Mouse (Mus musculus) bone marrow, adult 2 months (tissue): Measurements from ENCODE around the gene Rpl18. TPM values are rescaled to one million over a fixed set of nuclear protein-coding genes. Genes with fewer than 3 reads are reported as not detected.

Source experiments
- H3K27ac ChIP-seq: fragments of 200-500 bp; 2 replicates; pipeline ENCODE4 v1.5.1; 2012; ENCODE audit warnings: low read depth, mild to moderate bottlenecking, control low read depth, inconsistent platforms, low read length; ENCODE audit not compliant: control insufficient read depth, poor library complexity, insufficient read depth
- H3K4me1 ChIP-seq: fragments of 200-500 bp; 2 replicates; pipeline ENCODE4 v1.6.1; 2011; ENCODE audit warnings: low read length; ENCODE audit not compliant: control insufficient read depth, insufficient read depth
- H3K4me3 ChIP-seq: fragments of 200-500 bp; replicated peaks from 2 replicates; pipeline ENCODE3; 2011; ENCODE audit warnings: mild to moderate bottlenecking, low read depth, low read length, control low read depth; ENCODE audit not compliant: control insufficient read depth
- CTCF ChIP-seq: fragments of 200-500 bp; IDR thresholded peaks from 2 replicates; pipeline ENCODE4 v1.5.1; 2011; ENCODE audit warnings: low read length, control low read depth; ENCODE audit not compliant: control insufficient read depth, insufficient read depth
- POLR2A ChIP-seq: fragments of 200-500 bp; IDR thresholded peaks from 2 replicates; pipeline ENCODE4 v1.6.1; 2011; ENCODE audit warnings: low read depth, mild to moderate bottlenecking, control low read depth, low read length, borderline replicate concordance; ENCODE audit not compliant: control insufficient read depth
- WGBS: fragments of 180-500 bp; shearing (Covaris S2); methylation state at CpG from one replicate; pipeline ENCODE4 v1.1.7; 2018; 5-methylcytosine and 5-hydroxymethylcytosine counted together
- polyA plus RNA-seq: library from polyadenylated mRNA; stranded (reverse); fragments of >200 nt; gene quantifications from 2 replicates; pipeline ENCODE4 v1.2.4, GENCODE M21; 2011; ENCODE audit warnings: low replicate concordance; ENCODE audit not compliant: missing spikeins, insufficient read depth, insufficient read length

Gene Rpl18
- polyA plus RNA-seq, 1 experiment, result 916 TPM

- TF ChIP-seq POLR2A, result no peak
- TF ChIP-seq CTCF, result no peak
- H3K27ac ChIP-seq, result no peak overlapping the region
- no peak overlapping the region for H3K4me3 ChIP-seq
- 86% methylated on average over 11 of the region's 11 CpGs for WGBS
- peaks cover 2% of the 10 kb centered on the region; the same call in 1 of the 2 replicates for H3K4me1 ChIP-seq
These were observed 12.9 kb upstream of the Rpl18 start for GRCm38 (mm10) chr7:45702316-45702715.

GRCm38 (mm10) chr7:45702809-45703520, 12.3 kb upstream of the Rpl18 start:
- H3K4me3 ChIP-seq, result no peak overlapping the region
- H3K4me1 ChIP-seq, result peaks cover 2% of the 10 kb centered on the region; the same call in 1 of the 2 replicates
- WGBS, result 89% methylated on average over 17 of the region's 17 CpGs
- no peak for TF ChIP-seq CTCF
- no peak for TF ChIP-seq POLR2A
- H3K27ac ChIP-seq, result no peak overlapping the region

GRCm38 (mm10) chr7:45703521-45704033, 11.7 kb upstream of the Rpl18 start:
- WGBS, result 44% methylated on average over 12 of the region's 12 CpGs
- no peak overlapping the region for H3K27ac ChIP-seq
- H3K4me1 ChIP-seq, result peaks cover 8% of the 10 kb centered on the region
- H3K4me3 ChIP-seq, result no peak overlapping the region
- TF ChIP-seq POLR2A (no peak), CTCF (no peak)

- TF ChIP-seq POLR2A (no peak), CTCF (no peak)
- Histone ChIP-seq H3K27ac (peak overlapping the region; percentile 35; the same call in 1 of the 2 replicates), H3K4me3 (peak overlapping the region; percentile 10), H3K4me1 (peaks cover 10% of the 10 kb centered on the region)
- 1% methylated on average over 13 of the region's 13 CpGs for WGBS
These were observed 11.2 kb upstream of the Rpl18 start for GRCm38 (mm10) chr7:45704046-45704559.

- TF ChIP-seq POLR2A (no peak), CTCF (no peak)
- under 1% methylated on average over 36 of the region's 36 CpGs for WGBS
- Histone ChIP-seq H3K4me3 (peak within 1 kb of the TSS; percentile 60), H3K27ac (peak within 1 kb of the TSS; percentile 48), H3K4me1 (peaks cover 11% of the 10 kb centered on the region)
These were observed 10.4 kb upstream of the Rpl18 start, which contains the start of gene Dbp for GRCm38 (mm10) chr7:45704730-45705442. Gene Dbp (plus strand): TSS chr7:45705088.

GRCm38 (mm10) chr7:45705443-45705864, 9.8 kb upstream of the Rpl18 start:
- Histone ChIP-seq H3K4me3 (peak overlapping the region; percentile 60), H3K4me1 (peaks cover 11% of the 10 kb centered on the region), H3K27ac (peak overlapping the region; percentile 48)
- TF ChIP-seq POLR2A, result no peak
- no peak for TF ChIP-seq CTCF
- under 1% methylated on average over 21 of the region's 21 CpGs for WGBS

- TF ChIP-seq CTCF, result no peak
- TF ChIP-seq POLR2A, result no peak
- WGBS, result 0% methylated on average over 7 of the region's 7 CpGs
- Histone ChIP-seq H3K27ac (peak overlapping the region; percentile 48), H3K4me3 (peak overlapping the region; percentile 60), H3K4me1 (peaks cover 11% of the 10 kb centered on the region)
These were observed 9.4 kb upstream of the Rpl18 start for GRCm38 (mm10) chr7:45705873-45706281.

GRCm38 (mm10) chr7:45706721-45707241, 8.5 kb upstream of the Rpl18 start:
- TF ChIP-seq CTCF (no peak), POLR2A (peak; percentile 40; the same call in 1 of the 2 replicates)
- Histone ChIP-seq H3K4me1 (peaks cover 11% of the 10 kb centered on the region), H3K4me3 (peak overlapping the region; percentile 63), H3K27ac (peak overlapping the region; percentile 77)
- WGBS, result under 1% methylated on average over 45 of the region's 45 CpGs
